8 mouse cellular contexts compared by ENCODE assay signal in genomic region chr14:121878176-121878858, GRCm38 (mm10). TPM values are rescaled to one million over a fixed set of nuclear protein-coding genes. Genes with fewer than 3 reads are reported as not detected.
DNase-seq lines count a peak whose midpoint lies in the region; ATAC-seq lines count a peak whose summit lies in the region.

Ubac2 (plus strand) TSS chr14:121878620.

- 0% methylated on average over 61 of the region's 61 CpGs for WGBS in intestine, embryonic 14.5 days

- intact Hi-C loops in left cerebral cortex, postnatal 14 days (cut with DNase I): no loop called here

- peak; percentile 98 to 99 for DNase-seq in adrenal gland, adult 18-20 months (ENCODE audit: low spot score in 2 of 2)
- DNase-seq in embryo, embryonic 11 days: peak; percentile 99
- DNase-seq in gastrocnemius, postnatal 25 days: peak; percentile 98
- DNase-seq in intestine, embryonic 14.5 days (ENCODE audit: low spot score): peak; percentile 96
- peak; percentile 98 to 99 for DNase-seq in left cerebral cortex, postnatal 14 days (ENCODE audit: low spot score in 2 of 2)
- peak; percentile 98 for DNase-seq in mesoderm, embryonic 11.5 days (ENCODE audit: low read depth, low spot score)
- peak; percentile 97 to 98 for DNase-seq in right cerebral cortex, postnatal 36 days (ENCODE audit: low spot score in 2 of 2)
- DNase-seq in yolk sac, embryonic 10.5 days (ENCODE audit: low spot score): peak; percentile 97

- peak; percentile 98 for ATAC-seq in intestine, embryonic 14.5 days (replicated peaks; ENCODE audit: low FRiP score, low TSS enrichment, low read depth)

- H3K4me3 ChIP-seq in intestine, embryonic 14.5 days (ENCODE audit: low read depth, low read length): peak within 1 kb of the TSS; percentile 94

- H3K9ac ChIP-seq in intestine, embryonic 14.5 days (ENCODE audit: low read length): peak within 1 kb of the TSS; percentile 82

- no peaks in the 10 kb centered on the region for H3K9me3 ChIP-seq in intestine, embryonic 14.5 days (ENCODE audit: control insufficient read depth, low read length)

- H3K4me2 ChIP-seq in intestine, embryonic 14.5 days (ENCODE audit: low read length): peak within 1 kb of the TSS; percentile 96

- peak within 1 kb of the TSS; percentile 95 for H3K27ac ChIP-seq in intestine, embryonic 14.5 days (ENCODE audit: low read depth)

- H3K27me3 ChIP-seq in intestine, embryonic 14.5 days (replicated peaks; ENCODE audit: control insufficient read depth, insufficient read depth, low read length): no peaks in the 10 kb centered on the region

- peaks cover 6% of the 10 kb centered on the region; the same call in 1 of the 2 replicates for H3K4me1 ChIP-seq in intestine, embryonic 14.5 days (replicated peaks; ENCODE audit: control insufficient read depth, insufficient read depth, low read length)

- no peaks in the 10 kb centered on the region for H3K36me3 ChIP-seq in intestine, embryonic 14.5 days (ENCODE audit: control insufficient read depth, insufficient read depth, low read length)

RNA-seq across cellular contexts. Expression of gene Ubac2, which starts in this region (rescaled TPM):
- 10 to 100 TPM; 32.8 to 35.1 TPM for total RNA-seq in adrenal gland, adult 18-20 months (2021)
- 10 to 100 TPM; 22.9 to 24.4 TPM for total RNA-seq in gastrocnemius, postnatal 25 days (2021)
- polyA plus RNA-seq in intestine, embryonic 14.5 days (2014; fragmentation: Nextera tagmentation; extraction: Ambion mirVana): 67.5 and 72.4 TPM in 2 replicates
- total RNA-seq in left cerebral cortex, postnatal 14 days (2021): 10 to 100 TPM; 33.5 to 34.0 TPM

Comparison
In these comparisons a context has a peak if more than half of its experiments do, and no peak if none do; other contexts are left out.
1. Peak in every context shown above with its lines: DNase-seq, ATAC-seq, H3K4me3 ChIP-seq and H3K27ac ChIP-seq.